17 mouse cellular contexts compared by ENCODE assay signal in the genomic region with DNA sequence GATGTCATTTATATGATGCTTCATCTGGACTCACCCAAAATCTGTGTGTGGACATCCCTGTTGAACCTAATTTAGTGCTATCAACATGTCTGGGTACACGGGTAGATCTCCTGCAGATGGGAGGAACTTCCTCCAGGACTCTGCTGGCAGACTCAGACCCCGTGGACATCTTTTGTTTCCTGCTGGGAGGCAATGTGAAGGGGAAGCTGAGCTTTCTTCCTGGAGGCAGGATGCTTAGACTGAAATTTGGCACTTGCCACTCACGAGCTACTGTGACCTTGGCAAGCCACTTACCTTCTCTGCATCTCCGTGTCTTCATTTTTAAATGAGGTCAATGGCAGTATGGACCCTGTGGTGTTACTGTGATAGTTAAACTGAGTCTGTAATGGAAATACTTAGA.
"Had no signal": no experiment of that assay in that cellular context is flagged by ENCODE, and none has a peak within 500 bp of the region (broad histone marks: within the 10 kb centered on the region; RNA-seq: fewer than 3 reads in every experiment).

No protein-coding gene starts in this region.

- DNase-seq: gastrocnemius, postnatal 14 days; gastrocnemius, postnatal 36 days; heart, adult 11 months; heart, adult 2 months; heart, postnatal 14 days; heart, postnatal 36 days; kidney, adult 11 months; kidney, adult 2 months; kidney, adult 9 months; kidney, postnatal 14 days; kidney, postnatal 36 days; layer of hippocampus, adult 9-11 months; layer of hippocampus, postnatal 36 days; left cerebral cortex, postnatal 4 days had no signal

- ATAC-seq: hindbrain, postnatal 0 days; intestine, embryonic 16.5 days; liver, embryonic 12.5 days had no signal
